In the genomic region with DNA sequence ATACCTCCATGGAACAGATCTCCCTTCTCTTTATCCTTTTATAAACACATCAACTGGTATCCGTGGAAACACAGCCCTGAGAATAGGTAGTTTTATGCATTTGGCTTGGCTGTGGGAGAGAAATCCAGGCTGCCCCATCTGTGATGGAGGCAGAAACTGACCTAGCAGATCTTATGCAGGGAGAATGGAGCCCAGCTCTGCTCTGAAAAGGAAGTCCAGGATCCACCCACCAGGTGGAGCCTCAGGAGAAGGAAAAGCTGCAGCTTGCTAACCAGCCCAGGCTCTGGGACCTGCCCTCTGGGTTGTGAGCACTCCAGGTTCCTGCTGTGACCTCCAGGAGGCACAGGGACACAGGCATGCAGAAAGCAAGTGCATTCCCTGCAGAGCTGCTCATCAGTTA, we compare ENCODE assay signal across 8 mouse cellular contexts. TPM values are rescaled to one million over a fixed set of nuclear protein-coding genes. Genes with fewer than 3 reads are reported as not detected.
A peak's percentile ranks its signal among the peaks of the same experiment; 100 is the strongest.
DNase-seq lines count a peak whose midpoint lies in the region; ATAC-seq and TF ChIP-seq lines count a peak whose summit lies in the region.

No protein-coding gene starts in this region.

- H3K9ac ChIP-seq in forebrain, embryonic 14.5 days (ENCODE audit: low read length) = no peak overlapping the region
- H3K9ac ChIP-seq in forebrain, embryonic 12.5 days = no peak overlapping the region
- no peak overlapping the region for H3K9ac ChIP-seq in ES-Bruce4 (ENCODE audit: low read depth, poor library complexity, severe bottlenecking)
- H3K9ac ChIP-seq in embryonic facial prominence, embryonic 11.5 days (replicated peaks; ENCODE audit: low read length) = no peak overlapping the region
- H3K9ac ChIP-seq in lung, embryonic 16.5 days (ENCODE audit: low read length) = no peak overlapping the region
- H3K9ac ChIP-seq in stomach, embryonic 15.5 days = no peak overlapping the region

- no peak overlapping the region for H3K27ac ChIP-seq in forebrain, embryonic 14.5 days (ENCODE audit: low read depth, low read length)
- H3K27ac ChIP-seq in forebrain, embryonic 12.5 days = no peak overlapping the region
- H3K27ac ChIP-seq in ES-Bruce4 (ENCODE audit: insufficient read depth, low read length) = no peak overlapping the region
- H3K27ac ChIP-seq in embryonic facial prominence, embryonic 11.5 days (replicated peaks; ENCODE audit: low read depth, low read length) = no peak overlapping the region
- H3K27ac ChIP-seq in lung, embryonic 16.5 days (ENCODE audit: low read length) = peak overlapping the region; percentile 23
- 0 out of 2 replicates have a peak overlapping the region, but pooled peaks have one; percentile 26 for H3K27ac ChIP-seq in stomach, embryonic 15.5 days

- peaks cover 3% of the 10 kb centered on the region; the same call in 1 of the 2 replicates for H3K4me1 ChIP-seq in forebrain, embryonic 14.5 days (ENCODE audit: control insufficient read depth, insufficient read depth, low read length)
- H3K4me1 ChIP-seq in forebrain, embryonic 12.5 days = peaks cover 4% of the 10 kb centered on the region
- peaks cover 2% of the 10 kb centered on the region for H3K4me1 ChIP-seq in ES-Bruce4 (ENCODE audit: control insufficient read depth, insufficient read depth, low read length)
- no peaks in the 10 kb centered on the region for H3K4me1 ChIP-seq in embryonic facial prominence, embryonic 11.5 days (ENCODE audit: control insufficient read depth, insufficient read depth, low read length)
- H3K4me1 ChIP-seq in lung, embryonic 16.5 days (replicated peaks; ENCODE audit: control insufficient read depth, insufficient read depth, low read length) = peaks cover 13% of the 10 kb centered on the region
- H3K4me1 ChIP-seq in stomach, embryonic 15.5 days = 0 out of 2 replicates have a peak, but pooled peaks cover 2% of the 10 kb centered on the region

- ATAC-seq in forebrain, embryonic 14.5 days = no peak
- ATAC-seq in forebrain, embryonic 12.5 days (ENCODE audit: low FRiP score) = no peak
- 0 out of 2 replicates have a peak, but pooled peaks have one; percentile 25 for ATAC-seq in embryonic facial prominence, embryonic 11.5 days (replicated peaks; ENCODE audit: insufficient number of reproducible peaks, low FRiP score, low TSS enrichment, low read depth)
- peak; percentile 39 for ATAC-seq in lung, embryonic 16.5 days (ENCODE audit: low read depth)
- peak; percentile 51 for ATAC-seq in stomach, embryonic 15.5 days (ENCODE audit: insufficient read depth, low FRiP score, low read depth)

- no peak overlapping the region for H3K4me3 ChIP-seq in forebrain, embryonic 14.5 days (ENCODE audit: low read depth, low read length)
- H3K4me3 ChIP-seq in forebrain, embryonic 12.5 days (replicated peaks) = no peak overlapping the region
- no peak overlapping the region for H3K4me3 ChIP-seq in ES-Bruce4 (ENCODE audit: low read depth, low read length)
- no peak overlapping the region for H3K4me3 ChIP-seq in embryonic facial prominence, embryonic 11.5 days (ENCODE audit: low read depth, low read length)
- H3K4me3 ChIP-seq in lung, embryonic 16.5 days (ENCODE audit: low read length) = no peak overlapping the region
- H3K4me3 ChIP-seq in stomach, embryonic 15.5 days (replicated peaks) = no peak overlapping the region

- TF ChIP-seq EP300 in ES-Bruce4 (IDR thresholded peaks at IDR 0.05; ENCODE audit: insufficient read depth, low read depth, low read length) = 0 out of 2 replicates have a peak, but pooled peaks have one; percentile 34

- no peaks in the 10 kb centered on the region for H3K9me3 ChIP-seq in forebrain, embryonic 14.5 days (replicated peaks; ENCODE audit: control insufficient read depth, low read length)
- H3K9me3 ChIP-seq in forebrain, embryonic 12.5 days = no peaks in the 10 kb centered on the region
- H3K9me3 ChIP-seq in ES-Bruce4 (replicated peaks; ENCODE audit: control insufficient read depth, insufficient read depth, low read length, poor library complexity, severe bottlenecking) = no peaks in the 10 kb centered on the region
- H3K9me3 ChIP-seq in embryonic facial prominence, embryonic 11.5 days (replicated peaks; ENCODE audit: control insufficient read depth, low read length) = no peaks in the 10 kb centered on the region
- H3K9me3 ChIP-seq in lung, embryonic 16.5 days (ENCODE audit: control insufficient read depth, low read length) = no peaks in the 10 kb centered on the region
- no peaks in the 10 kb centered on the region for H3K9me3 ChIP-seq in stomach, embryonic 15.5 days

- WGBS in forebrain, embryonic 14.5 days = 3% methylated on average over 1 of the region's 1 CpGs
- 22% methylated on average over 1 of the region's 1 CpGs for WGBS in forebrain, embryonic 12.5 days
- 15% methylated on average over 1 of the region's 1 CpGs for WGBS in embryonic facial prominence, embryonic 11.5 days
- WGBS in lung, embryonic 16.5 days = 16% methylated on average over 1 of the region's 1 CpGs
- 6% methylated on average over 1 of the region's 1 CpGs for WGBS in stomach, embryonic 15.5 days

- no peak for TF ChIP-seq POLR2A in ES-Bruce4 (IDR thresholded peaks at IDR 0.05; ENCODE audit: insufficient read depth, low read length)

- TF ChIP-seq CTCF in ES-Bruce4 (IDR thresholded peaks at IDR 0.05; ENCODE audit: low read depth, low read length) = peak; percentile 64

- no peak overlapping the region for H3K4me2 ChIP-seq in forebrain, embryonic 14.5 days (ENCODE audit: low read length)
- no peak overlapping the region for H3K4me2 ChIP-seq in forebrain, embryonic 12.5 days
- no peak overlapping the region for H3K4me2 ChIP-seq in embryonic facial prominence, embryonic 11.5 days (ENCODE audit: low read depth, low read length)
- no peak overlapping the region for H3K4me2 ChIP-seq in lung, embryonic 16.5 days (ENCODE audit: low read depth, low read length)
- no peak overlapping the region for H3K4me2 ChIP-seq in stomach, embryonic 15.5 days

- peak; percentile 33 for DNase-seq in forebrain, embryonic 14.5 days (ENCODE audit: low spot score)
- peak; percentile 53 for DNase-seq in embryonic facial prominence, embryonic 11.5 days (ENCODE audit: low spot score)
- peak; percentile 55 for DNase-seq in kidney, postnatal 14 days
- no peak for DNase-seq in c-Kit-positive CD71-positive TER-119-positive erythroid progenitor cells, embryonic 14.5 days (ENCODE audit: low spot score)

- H3K27me3 ChIP-seq in forebrain, embryonic 14.5 days (replicated peaks; ENCODE audit: control insufficient read depth, insufficient read depth, low read length) = no peaks in the 10 kb centered on the region
- peaks cover 16% of the 10 kb centered on the region for H3K27me3 ChIP-seq in forebrain, embryonic 12.5 days
- no peaks in the 10 kb centered on the region for H3K27me3 ChIP-seq in ES-Bruce4 (ENCODE audit: control insufficient read depth, insufficient read depth, low read length, poor library complexity, severe bottlenecking)
- peaks cover 3% of the 10 kb centered on the region; the same call in 1 of the 2 replicates for H3K27me3 ChIP-seq in embryonic facial prominence, embryonic 11.5 days (ENCODE audit: control insufficient read depth, insufficient read depth, low read length)
- H3K27me3 ChIP-seq in lung, embryonic 16.5 days (ENCODE audit: control insufficient read depth, insufficient read depth, low read depth, low read length) = no peaks in the 10 kb centered on the region
- H3K27me3 ChIP-seq in stomach, embryonic 15.5 days (replicated peaks) = no peaks in the 10 kb centered on the region

- H3K36me3 ChIP-seq in forebrain, embryonic 14.5 days (ENCODE audit: control insufficient read depth, insufficient read depth, low read length) = no peaks in the 10 kb centered on the region
- H3K36me3 ChIP-seq in forebrain, embryonic 12.5 days (replicated peaks) = no peaks in the 10 kb centered on the region
- H3K36me3 ChIP-seq in ES-Bruce4 (ENCODE audit: control insufficient read depth, insufficient read depth, low read length, poor library complexity, severe bottlenecking) = no peaks in the 10 kb centered on the region
- H3K36me3 ChIP-seq in embryonic facial prominence, embryonic 11.5 days (replicated peaks; ENCODE audit: control insufficient read depth, insufficient read depth, low read depth, low read length) = no peaks in the 10 kb centered on the region
- no peaks in the 10 kb centered on the region for H3K36me3 ChIP-seq in lung, embryonic 16.5 days (ENCODE audit: control insufficient read depth, insufficient read depth, low read length)
- no peaks in the 10 kb centered on the region for H3K36me3 ChIP-seq in stomach, embryonic 15.5 days

RNA-seq across cellular contexts. Expression of a gene that starts 7.6 kb away (rescaled TPM):
- polyA plus RNA-seq in forebrain, embryonic 14.5 days (2014; fragmentation: Nextera tagmentation; extraction: Ambion mirVana) = not detected in 2 replicates
- polyA plus RNA-seq in forebrain, embryonic 12.5 days (2016; fragmentation: Nextera tagmentation; extraction: Ambion mirVana) = not detected in 2 replicates
- polyA plus RNA-seq in ES-Bruce4 (2011; ENCODE audit: insufficient read depth, insufficient read length, low read depth, missing spikeins) = not detected in 2 replicates
- not detected in 2 replicates for polyA plus RNA-seq in embryonic facial prominence, embryonic 11.5 days (2014; fragmentation: Nextera tagmentation; extraction: Ambion mirVana)
- 0.03 TPM in 1 of 2 replicates, not detected in the other for polyA plus RNA-seq in lung, embryonic 16.5 days (2015; fragmentation: Nextera tagmentation; extraction: Ambion mirVana)
- 0.62 and 0.89 TPM in 2 replicates for polyA plus RNA-seq in stomach, embryonic 15.5 days (2015; fragmentation: Nextera tagmentation; extraction: Ambion mirVana)

RNA-seq across cellular contexts. Expression of a gene that starts 9.5 kb away (rescaled TPM):
- polyA plus RNA-seq in forebrain, embryonic 14.5 days (2014; fragmentation: Nextera tagmentation; extraction: Ambion mirVana) = not detected in 2 replicates
- 0.09 TPM in 1 of 2 replicates, not detected in the other for polyA plus RNA-seq in forebrain, embryonic 12.5 days (2016; fragmentation: Nextera tagmentation; extraction: Ambion mirVana)
- 1.3 and 2.5 TPM in 2 replicates for polyA plus RNA-seq in ES-Bruce4 (2011; ENCODE audit: insufficient read depth, insufficient read length, low read depth, missing spikeins)
- 0.13 and 0.28 TPM in 2 replicates for polyA plus RNA-seq in embryonic facial prominence, embryonic 11.5 days (2014; fragmentation: Nextera tagmentation; extraction: Ambion mirVana)
- 1.7 and 1.9 TPM in 2 replicates for polyA plus RNA-seq in lung, embryonic 16.5 days (2015; fragmentation: Nextera tagmentation; extraction: Ambion mirVana)
- 19.5 and 29.5 TPM in 2 replicates for polyA plus RNA-seq in stomach, embryonic 15.5 days (2015; fragmentation: Nextera tagmentation; extraction: Ambion mirVana)

RNA-seq across cellular contexts. Expression of a gene that starts 32.6 kb away (rescaled TPM):
- 0.51 TPM in 1 of 2 replicates, not detected in the other for polyA plus RNA-seq in forebrain, embryonic 14.5 days (2014; fragmentation: Nextera tagmentation; extraction: Ambion mirVana)
- not detected in 2 replicates for polyA plus RNA-seq in forebrain, embryonic 12.5 days (2016; fragmentation: Nextera tagmentation; extraction: Ambion mirVana)
- not detected in 2 replicates for polyA plus RNA-seq in ES-Bruce4 (2011; ENCODE audit: insufficient read depth, insufficient read length, low read depth, missing spikeins)
- not detected in 2 replicates for polyA plus RNA-seq in embryonic facial prominence, embryonic 11.5 days (2014; fragmentation: Nextera tagmentation; extraction: Ambion mirVana)
- polyA plus RNA-seq in lung, embryonic 16.5 days (2015; fragmentation: Nextera tagmentation; extraction: Ambion mirVana) = 193 and 232 TPM in 2 replicates
- polyA plus RNA-seq in stomach, embryonic 15.5 days (2015; fragmentation: Nextera tagmentation; extraction: Ambion mirVana) = 10.6 TPM in 2 replicates

RNA-seq across cellular contexts. Expression of a gene that starts 33.4 kb away (rescaled TPM):
- polyA plus RNA-seq in forebrain, embryonic 14.5 days (2014; fragmentation: Nextera tagmentation; extraction: Ambion mirVana) = 9.3 and 11.5 TPM in 2 replicates
- polyA plus RNA-seq in forebrain, embryonic 12.5 days (2016; fragmentation: Nextera tagmentation; extraction: Ambion mirVana) = 16.8 and 22.3 TPM in 2 replicates
- polyA plus RNA-seq in ES-Bruce4 (2011; ENCODE audit: insufficient read depth, insufficient read length, low read depth, missing spikeins) = 35.2 and 41.1 TPM in 2 replicates
- polyA plus RNA-seq in embryonic facial prominence, embryonic 11.5 days (2014; fragmentation: Nextera tagmentation; extraction: Ambion mirVana) = 9.1 and 10.4 TPM in 2 replicates
- 22.8 and 25.4 TPM in 2 replicates for polyA plus RNA-seq in lung, embryonic 16.5 days (2015; fragmentation: Nextera tagmentation; extraction: Ambion mirVana)
- 18.6 and 21.5 TPM in 2 replicates for polyA plus RNA-seq in stomach, embryonic 15.5 days (2015; fragmentation: Nextera tagmentation; extraction: Ambion mirVana)

RNA-seq across cellular contexts. Expression of a gene that starts 39.5 kb away (rescaled TPM):
- 36.9 and 38.2 TPM in 2 replicates for polyA plus RNA-seq in forebrain, embryonic 14.5 days (2014; fragmentation: Nextera tagmentation; extraction: Ambion mirVana)
- polyA plus RNA-seq in forebrain, embryonic 12.5 days (2016; fragmentation: Nextera tagmentation; extraction: Ambion mirVana) = 39.0 and 40.7 TPM in 2 replicates
- polyA plus RNA-seq in ES-Bruce4 (2011; ENCODE audit: insufficient read depth, insufficient read length, low read depth, missing spikeins) = 80.7 and 105 TPM in 2 replicates
- polyA plus RNA-seq in embryonic facial prominence, embryonic 11.5 days (2014; fragmentation: Nextera tagmentation; extraction: Ambion mirVana) = 43.3 and 53.4 TPM in 2 replicates
- polyA plus RNA-seq in lung, embryonic 16.5 days (2015; fragmentation: Nextera tagmentation; extraction: Ambion mirVana) = 47.5 and 48.0 TPM in 2 replicates
- polyA plus RNA-seq in stomach, embryonic 15.5 days (2015; fragmentation: Nextera tagmentation; extraction: Ambion mirVana) = 36.3 and 39.9 TPM in 2 replicates

Comparison
In these comparisons a context has a peak if more than half of its experiments do, and no peak if none do; other contexts are left out.
1. ATAC-seq: peak in embryonic facial prominence, embryonic 11.5 days (single experiment), lung, embryonic 16.5 days (single experiment) and stomach, embryonic 15.5 days (single experiment); none in forebrain, embryonic 14.5 days (single experiment) and forebrain, embryonic 12.5 days (single experiment).
2. H3K27ac ChIP-seq: peak in lung, embryonic 16.5 days (single experiment) and stomach, embryonic 15.5 days (single experiment); none in forebrain, embryonic 14.5 days (single experiment), forebrain, embryonic 12.5 days (single experiment), ES-Bruce4 (single experiment) and embryonic facial prominence, embryonic 11.5 days (single experiment).
3. RNA of a gene that starts 32.6 kb away (polyA plus RNA-seq): 193 to 232 TPM in lung, embryonic 16.5 days; 10.6 TPM in stomach, embryonic 15.5 days, 0.51 TPM in forebrain, embryonic 14.5 days, not detected in embryonic facial prominence, embryonic 11.5 days, not detected in forebrain, embryonic 12.5 days and not detected in ES-Bruce4; every median in the first group is over 10 times any median in the second.